Mouse (Mus musculus): Measurements from ENCODE around the gene Baz1b. TPM values are rescaled to one million over a fixed set of nuclear protein-coding genes. Genes with fewer than 3 reads are reported as not detected.

Baz1b gene
- 68.1 and 70.4 TPM in 2 replicates for polyA plus RNA-seq (2016; fragmentation: Nextera tagmentation; extraction: Ambion mirVana)

- H3K9ac ChIP-seq (replicated peaks): peak within 1 kb of the TSS; percentile 99
- ATAC-seq (ENCODE audit: low FRiP score, low read depth): peak; percentile 98
- peaks cover 15% of the 10 kb centered on the region for H3K36me3 ChIP-seq
- peaks cover 6% of the 10 kb centered on the region; the same call in 1 of the 2 replicates for H3K9me3 ChIP-seq
- peak within 1 kb of the TSS; percentile 86 for H3K4me2 ChIP-seq (replicated peaks)
- peak within 1 kb of the TSS; percentile 98 for H3K27ac ChIP-seq (replicated peaks)
- under 1% methylated on average over 57 of the region's 57 CpGs for WGBS
- H3K4me1 ChIP-seq: peaks cover 25% of the 10 kb centered on the region
- no peaks in the 10 kb centered on the region for H3K27me3 ChIP-seq
- peak within 1 kb of the TSS; percentile 99 for H3K4me3 ChIP-seq
Observed at GRCm38 (mm10) chr5:135186621-135187348, at the start of gene Baz1b. Gene Baz1b (plus strand): TSS chr5:135187264.

GRCm38 (mm10) chr5:135139881-135140280, 47.2 kb upstream of the Baz1b start:
- 70% methylated on average over 2 of the region's 2 CpGs for WGBS

GRCm38 (mm10) chr5:135144469-135144868, 42.6 kb upstream of the Baz1b start:
- Histone ChIP-seq H3K27ac (replicated peaks) (no peak overlapping the region), H3K9me3 (no peaks in the 10 kb centered on the region), H3K9ac (replicated peaks) (no peak overlapping the region), H3K4me3 (no peak overlapping the region), H3K4me1 (peaks cover 10% of the 10 kb centered on the region; the same call in 1 of the 2 replicates), H3K4me2 (replicated peaks) (no peak overlapping the region), H3K27me3 (0 out of 2 replicates have a peak, but pooled peaks cover 4% of the 10 kb centered on the region), H3K36me3 (no peaks in the 10 kb centered on the region)
- WGBS: 63% methylated on average over 4 of the region's 4 CpGs
- ATAC-seq (ENCODE audit: low FRiP score, low read depth): no peak

More at GRCm38 (mm10) chr5:135139881-135140280, 47.2 kb upstream of the Baz1b start:
- no peak for ATAC-seq (ENCODE audit: low FRiP score, low read depth)
- H3K27ac ChIP-seq (replicated peaks): no peak overlapping the region
- H3K36me3 ChIP-seq: no peaks in the 10 kb centered on the region
- no peak overlapping the region for H3K4me3 ChIP-seq
- H3K9me3 ChIP-seq: no peaks in the 10 kb centered on the region
- H3K9ac ChIP-seq (replicated peaks): no peak overlapping the region
- no peaks in the 10 kb centered on the region for H3K4me1 ChIP-seq
- H3K4me2 ChIP-seq (replicated peaks): no peak overlapping the region
- H3K27me3 ChIP-seq: peaks cover 17% of the 10 kb centered on the region

GRCm38 (mm10) chr5:135145532-135145931, 41.5 kb upstream of the Baz1b start:
- no peak overlapping the region for H3K9ac ChIP-seq (replicated peaks)
- whole genome bisulfite sequencing: 89% methylated on average over 3 of the region's 3 CpGs

GRCm38 (mm10) chr5:135145955-135146354, 41.1 kb upstream of the Baz1b start:
- 0 out of 2 replicates have a peak, but pooled peaks cover 3% of the 10 kb centered on the region for H3K27me3 ChIP-seq
- H3K27ac ChIP-seq (replicated peaks): no peak overlapping the region
- H3K36me3 ChIP-seq: no peaks in the 10 kb centered on the region
- ATAC-seq (ENCODE audit: low FRiP score, low read depth): no peak
- H3K4me2 ChIP-seq (replicated peaks): no peak overlapping the region
- no peaks in the 10 kb centered on the region for H3K9me3 ChIP-seq
- no peak overlapping the region for H3K9ac ChIP-seq (replicated peaks)
- H3K4me1 ChIP-seq: peaks cover 16% of the 10 kb centered on the region; the same call in 1 of the 2 replicates
- no peak overlapping the region for H3K4me3 ChIP-seq

More at GRCm38 (mm10) chr5:135145532-135145931, 41.5 kb upstream of the Baz1b start:
- Histone ChIP-seq H3K4me2 (replicated peaks) (no peak overlapping the region), H3K36me3 (no peaks in the 10 kb centered on the region), H3K4me3 (no peak overlapping the region), H3K27me3 (0 out of 2 replicates have a peak, but pooled peaks cover 4% of the 10 kb centered on the region), H3K27ac (replicated peaks) (no peak overlapping the region), H3K9me3 (no peaks in the 10 kb centered on the region), H3K4me1 (peaks cover 16% of the 10 kb centered on the region; the same call in 1 of the 2 replicates)
- no peak for ATAC-seq (ENCODE audit: low FRiP score, low read depth)

- H3K27ac ChIP-seq (replicated peaks): peak overlapping the region; percentile 90
- H3K9me3 ChIP-seq: no peaks in the 10 kb centered on the region
- H3K4me2 ChIP-seq (replicated peaks): peak overlapping the region; percentile 76
- no peak for ATAC-seq (ENCODE audit: low FRiP score, low read depth)
- peaks cover 16% of the 10 kb centered on the region; the same call in 1 of the 2 replicates for H3K4me1 ChIP-seq
- peaks cover 8% of the 10 kb centered on the region; the same call in 1 of the 2 replicates for H3K36me3 ChIP-seq
- peak overlapping the region; percentile 72 for H3K9ac ChIP-seq (replicated peaks)
- under 1% methylated on average over 13 of the region's 13 CpGs for WGBS
- H3K4me3 ChIP-seq: peak overlapping the region; percentile 65
- H3K27me3 ChIP-seq: no peaks in the 10 kb centered on the region
Observed at GRCm38 (mm10) chr5:135148715-135149052, 38.4 kb upstream of the Baz1b start.

GRCm38 (mm10) chr5:135149053-135149819, 37.8 kb upstream of the Baz1b start, which contains the start of gene Tbl2:
Gene Tbl2 (plus strand): TSS chr5:135149657.
- Histone ChIP-seq H3K4me2 (replicated peaks) (peak within 1 kb of the TSS; percentile 76), H3K9me3 (no peaks in the 10 kb centered on the region), H3K4me3 (peak within 1 kb of the TSS; percentile 65), H3K36me3 (peaks cover 13% of the 10 kb centered on the region), H3K4me1 (peaks cover 16% of the 10 kb centered on the region; the same call in 1 of the 2 replicates), H3K27ac (replicated peaks) (peak within 1 kb of the TSS; percentile 90), H3K27me3 (no peaks in the 10 kb centered on the region), H3K9ac (replicated peaks) (peak within 1 kb of the TSS; percentile 72)
- under 1% methylated on average over 63 of the region's 63 CpGs for WGBS
- ATAC-seq (ENCODE audit: low FRiP score, low read depth): peak; percentile 97

- under 1% methylated on average over 23 of the region's 23 CpGs for WGBS
- Histone ChIP-seq H3K27ac (replicated peaks) (peak overlapping the region; percentile 90), H3K27me3 (no peaks in the 10 kb centered on the region), H3K4me3 (peak overlapping the region; percentile 65), H3K9me3 (no peaks in the 10 kb centered on the region), H3K4me1 (peaks cover 16% of the 10 kb centered on the region; the same call in 1 of the 2 replicates), H3K36me3 (peaks cover 19% of the 10 kb centered on the region), H3K4me2 (replicated peaks) (peak overlapping the region; percentile 76), H3K9ac (replicated peaks) (peak overlapping the region; percentile 72)
- no peak for ATAC-seq (ENCODE audit: low FRiP score, low read depth)
Observed at GRCm38 (mm10) chr5:135149820-135150178, 37.3 kb upstream of the Baz1b start.

GRCm38 (mm10) chr5:135156496-135156895, 30.6 kb upstream of the Baz1b start:
- Histone ChIP-seq H3K9ac (replicated peaks) (no peak overlapping the region), H3K27me3 (no peaks in the 10 kb centered on the region), H3K4me1 (no peaks in the 10 kb centered on the region), H3K9me3 (no peaks in the 10 kb centered on the region), H3K4me2 (replicated peaks) (no peak overlapping the region), H3K27ac (replicated peaks) (no peak overlapping the region), H3K4me3 (no peak overlapping the region), H3K36me3 (peaks cover 84% of the 10 kb centered on the region)
- ATAC-seq (ENCODE audit: low FRiP score, low read depth): no peak
- 99% methylated on average over 4 of the region's 4 CpGs for WGBS

- 100% methylated on average over 4 of the region's 4 CpGs for whole genome bisulfite sequencing
Observed at GRCm38 (mm10) chr5:135161221-135161620, 25.8 kb upstream of the Baz1b start.

GRCm38 (mm10) chr5:135161650-135162049, 25.4 kb upstream of the Baz1b start:
- Histone ChIP-seq H3K27me3 (no peaks in the 10 kb centered on the region), H3K4me3 (no peak overlapping the region), H3K4me2 (replicated peaks) (no peak overlapping the region), H3K36me3 (peaks cover 52% of the 10 kb centered on the region), H3K27ac (replicated peaks) (no peak overlapping the region), H3K9ac (replicated peaks) (no peak overlapping the region), H3K9me3 (no peaks in the 10 kb centered on the region), H3K4me1 (no peaks in the 10 kb centered on the region)
- ATAC-seq (ENCODE audit: low FRiP score, low read depth): no peak
- WGBS: 91% methylated on average over 7 of the region's 7 CpGs

More at GRCm38 (mm10) chr5:135161221-135161620, 25.8 kb upstream of the Baz1b start:
- H3K9me3 ChIP-seq: no peaks in the 10 kb centered on the region
- no peak overlapping the region for H3K4me3 ChIP-seq
- H3K36me3 ChIP-seq: peaks cover 56% of the 10 kb centered on the region
- no peak overlapping the region for H3K27ac ChIP-seq (replicated peaks)
- no peak overlapping the region for H3K9ac ChIP-seq (replicated peaks)
- H3K4me2 ChIP-seq (replicated peaks): no peak overlapping the region
- ATAC-seq (ENCODE audit: low FRiP score, low read depth): no peak
- H3K27me3 ChIP-seq: no peaks in the 10 kb centered on the region
- no peaks in the 10 kb centered on the region for H3K4me1 ChIP-seq

GRCm38 (mm10) chr5:135162361-135162760, 24.7 kb upstream of the Baz1b start:
- Histone ChIP-seq H3K4me1 (no peaks in the 10 kb centered on the region), H3K4me3 (no peak overlapping the region), H3K4me2 (replicated peaks) (no peak overlapping the region), H3K9me3 (no peaks in the 10 kb centered on the region), H3K27ac (replicated peaks) (no peak overlapping the region), H3K27me3 (no peaks in the 10 kb centered on the region), H3K36me3 (peaks cover 45% of the 10 kb centered on the region), H3K9ac (replicated peaks) (no peak overlapping the region)
- ATAC-seq (ENCODE audit: low FRiP score, low read depth): no peak
- 94% methylated on average over 8 of the region's 8 CpGs for WGBS

Data from midbrain, embryonic 12.5 days (tissue).